Mouse (Mus musculus): Measurements from ENCODE around the gene Jph3.

The Jph3 gene

GRCm38 (mm10) chr8:121729323-121729722, at the start of gene Jph3:
TSS of gene Jph3 (plus strand) at chr8:121729623.
- DNase-seq (ENCODE audit: low spot score): no peak

- DNase-seq (ENCODE audit: low spot score): no peak
Measured at GRCm38 (mm10) chr8:121680896-121681295, 48.5 kb upstream of the Jph3 start.

GRCm38 (mm10) chr8:121681457-121681856, 48.0 kb upstream of the Jph3 start:
- no peak for DNase-seq (ENCODE audit: low spot score)

GRCm38 (mm10) chr8:121683083-121683832, 46.2 kb upstream of the Jph3 start:
- DNase-seq (ENCODE audit: low spot score): no peak

- DNase-seq (ENCODE audit: low spot score): peak; percentile 72
Measured at GRCm38 (mm10) chr8:121685419-121685818, 44.0 kb upstream of the Jph3 start.

GRCm38 (mm10) chr8:121687455-121688161, 41.8 kb upstream of the Jph3 start:
- DNase-seq (ENCODE audit: low spot score): no peak

GRCm38 (mm10) chr8:121688496-121688895, 40.9 kb upstream of the Jph3 start:
- DNase-seq (ENCODE audit: low spot score): no peak

- DNase-seq (ENCODE audit: low spot score): peak; percentile 27
Measured at GRCm38 (mm10) chr8:121694453-121694852, 35.0 kb upstream of the Jph3 start.

- DNase-seq (ENCODE audit: low spot score): peak; percentile 80
Measured at GRCm38 (mm10) chr8:121695585-121696184, 33.7 kb upstream of the Jph3 start.

GRCm38 (mm10) chr8:121697735-121698614, 31.4 kb upstream of the Jph3 start:
- no peak for DNase-seq (ENCODE audit: low spot score)

GRCm38 (mm10) chr8:121698615-121699101, 30.8 kb upstream of the Jph3 start:
- DNase-seq (ENCODE audit: low spot score): no peak

- DNase-seq (ENCODE audit: low spot score): no peak
Measured at GRCm38 (mm10) chr8:121699936-121700335, 29.5 kb upstream of the Jph3 start.

GRCm38 (mm10) chr8:121705174-121705573, 24.2 kb upstream of the Jph3 start:
- DNase-seq (ENCODE audit: low spot score): no peak

- no peak for DNase-seq (ENCODE audit: low spot score)
Measured at GRCm38 (mm10) chr8:121706956-121707355, 22.5 kb upstream of the Jph3 start.

GRCm38 (mm10) chr8:121708406-121708805, 21.0 kb upstream of the Jph3 start:
- no peak for DNase-seq (ENCODE audit: low spot score)

- no peak for DNase-seq (ENCODE audit: low spot score)
Measured at GRCm38 (mm10) chr8:121717502-121717901, 11.9 kb upstream of the Jph3 start.

GRCm38 (mm10) chr8:121717982-121718425, 11.4 kb upstream of the Jph3 start:
- peak; percentile 75 for DNase-seq (ENCODE audit: low spot score)

- DNase-seq (ENCODE audit: low spot score): no peak
Measured at GRCm38 (mm10) chr8:121718925-121719324, 10.5 kb upstream of the Jph3 start.

GRCm38 (mm10) chr8:121721072-121721471, 8.4 kb upstream of the Jph3 start:
- DNase-seq (ENCODE audit: low spot score): no peak

- DNase-seq (ENCODE audit: low spot score): no peak
Measured at GRCm38 (mm10) chr8:121723846-121724245, 5.6 kb upstream of the Jph3 start.

GRCm38 (mm10) chr8:121727164-121727563, 2.3 kb upstream of the Jph3 start:
- DNase-seq (ENCODE audit: low spot score): no peak

- DNase-seq (ENCODE audit: low spot score): no peak
Measured at GRCm38 (mm10) chr8:121729754-121730153, 331 bp downstream of the Jph3 start.
